ENCODE assay signal across 14 mouse cellular contexts in the genomic region with DNA sequence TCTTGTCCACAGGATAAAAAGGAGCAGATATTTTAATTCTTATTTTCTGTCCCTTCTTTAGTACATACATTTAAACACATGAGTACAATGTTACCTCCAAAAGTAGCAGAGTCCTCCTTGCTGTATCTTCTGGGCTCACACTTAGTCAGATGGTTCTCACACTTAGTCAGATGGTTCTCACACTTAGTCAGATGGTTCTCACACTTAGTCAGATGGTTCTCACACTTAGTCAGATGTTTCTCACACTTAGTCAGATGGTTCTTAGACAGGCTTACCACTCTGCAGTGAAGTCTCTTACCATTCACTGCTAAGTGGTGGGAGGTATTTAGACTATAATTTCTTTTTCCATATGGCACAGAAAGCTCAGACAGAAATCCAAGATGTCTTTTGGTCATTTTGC.
"Had no signal": no experiment of that assay in that cellular context is flagged by ENCODE, and none has a peak within 500 bp of the region (broad histone marks: within the 10 kb centered on the region; RNA-seq: fewer than 3 reads in every experiment).

No protein-coding gene starts in this region.

- ATAC-seq: lung, postnatal 0 days; midbrain, embryonic 13.5 days; midbrain, embryonic 15.5 days had no signal

- DNase-seq: lung, adult 18-20 months; lung, postnatal 14 days; lung, postnatal 36 days; retina, postnatal 1 day; right cerebral cortex, adult 18-20 months; right cerebral cortex, postnatal 25 days; right cerebral cortex, postnatal 4 days; spleen, adult 18-20 months; thymus, adult 2 months; thymus, postnatal 14 days; thymus, postnatal 36 days had no signal
